Mouse (Mus musculus) ovary, postnatal 14 days (tissue): ENCODE results near the gene Nutf2-ps1.

Experiments used
- DNase-seq: peaks from one replicate; pipeline ENCODE4 v3.0.0; 2022; ENCODE audit warnings: low spot score

Nutf2-ps1 gene

GRCm38 (mm10) chr19:53571056-53571455 is 17.8 kb downstream of the Nutf2-ps1 start:
- DNase-seq = no peak

GRCm38 (mm10) chr19:53568553-53568952 is 20.3 kb downstream of the Nutf2-ps1 start:
- no peak for DNase-seq

- no peak for DNase-seq
These were observed 21.0 kb downstream of the Nutf2-ps1 start for GRCm38 (mm10) chr19:53567864-53568263.

- DNase-seq = no peak
These were observed 23.1 kb downstream of the Nutf2-ps1 start for GRCm38 (mm10) chr19:53565565-53566277.

GRCm38 (mm10) chr19:53564174-53564573 is 24.7 kb downstream of the Nutf2-ps1 start:
- no peak for DNase-seq

GRCm38 (mm10) chr19:53560436-53560835 is 28.4 kb downstream of the Nutf2-ps1 start:
- no peak for DNase-seq

GRCm38 (mm10) chr19:53557267-53557936 is 31.5 kb downstream of the Nutf2-ps1 start:
- no peak for DNase-seq

- no peak for DNase-seq
These were observed 32.0 kb downstream of the Nutf2-ps1 start for GRCm38 (mm10) chr19:53556841-53557240.

GRCm38 (mm10) chr19:53554981-53555616 is 33.8 kb downstream of the Nutf2-ps1 start:
- DNase-seq = no peak

- DNase-seq = no peak
These were observed 34.5 kb downstream of the Nutf2-ps1 start for GRCm38 (mm10) chr19:53554402-53554801.

- DNase-seq = no peak
These were observed 36.1 kb downstream of the Nutf2-ps1 start for GRCm38 (mm10) chr19:53552795-53553194.

- DNase-seq = no peak
These were observed 36.6 kb downstream of the Nutf2-ps1 start for GRCm38 (mm10) chr19:53552216-53552786.

- DNase-seq = no peak
These were observed 37.9 kb downstream of the Nutf2-ps1 start for GRCm38 (mm10) chr19:53550972-53551371.

- DNase-seq = no peak
These were observed 41.3 kb downstream of the Nutf2-ps1 start for GRCm38 (mm10) chr19:53547597-53547996.

- DNase-seq = no peak
These were observed 43.8 kb downstream of the Nutf2-ps1 start for GRCm38 (mm10) chr19:53544923-53545561.

GRCm38 (mm10) chr19:53543602-53544001 is 45.3 kb downstream of the Nutf2-ps1 start:
- DNase-seq = no peak

GRCm38 (mm10) chr19:53539296-53539695 is 49.6 kb downstream of the Nutf2-ps1 start:
- DNase-seq = no peak

- DNase-seq = no peak
These were observed 50.1 kb downstream of the Nutf2-ps1 start for GRCm38 (mm10) chr19:53538796-53539195.
